Mouse (Mus musculus) testis, adult 2 months (tissue): ENCODE measurements around the gene Lmtk3. TPM values are rescaled to one million over a fixed set of nuclear protein-coding genes. Genes with fewer than 3 reads are reported as not detected.

Source experiments
- H3K27ac ChIP-seq: fragments of 200-500 bp; 2 replicates; pipeline ENCODE4 v1.5.1; 2012; ENCODE audit warnings: low read depth, low read length; ENCODE audit not compliant: control insufficient read depth, insufficient read depth
- H3K27me3 ChIP-seq: fragments of 200-500 bp; 2 replicates; pipeline ENCODE4 v1.6.1; 2012; ENCODE audit warnings: mild to moderate bottlenecking, low read length, moderate library complexity; ENCODE audit not compliant: control insufficient read depth, insufficient read depth
- H3K36me3 ChIP-seq: fragments of 200-500 bp; 2 replicates; pipeline ENCODE4 v1.6.1; 2012; ENCODE audit warnings: mild to moderate bottlenecking, low read length; ENCODE audit not compliant: control insufficient read depth, insufficient read depth
- H3K4me1 ChIP-seq: fragments of 200-500 bp; 2 replicates; pipeline ENCODE4 v1.6.1; 2012; ENCODE audit warnings: low read length; ENCODE audit not compliant: control insufficient read depth, insufficient read depth
- H3K4me3 ChIP-seq: fragments of 200-500 bp; 2 replicates; pipeline ENCODE4 v1.5.1; 2012; ENCODE audit warnings: low read depth, mild to moderate bottlenecking, low read length, moderate library complexity, mixed read lengths; ENCODE audit not compliant: control insufficient read depth
- CTCF ChIP-seq: fragments of 200-500 bp; IDR thresholded peaks from 2 replicates; pipeline ENCODE4 v1.5.1; 2012; ENCODE audit warnings: low read depth, mild to moderate bottlenecking, inconsistent platforms, low read length, moderate library complexity; ENCODE audit not compliant: control insufficient read depth, insufficient read depth, insufficient replicate concordance
- POLR2A ChIP-seq: fragments of 200-500 bp; IDR thresholded peaks from 2 replicates; pipeline ENCODE4 v1.6.1; 2012; ENCODE audit warnings: low read depth, mild to moderate bottlenecking, inconsistent platforms, low read length, moderate library complexity; ENCODE audit not compliant: control insufficient read depth
- polyA plus RNA-seq: library from polyadenylated mRNA; depleted of rRNA; stranded (reverse); fragments of >200 nt; gene quantifications from 2 replicates; pipeline ENCODE4 v1.2.3, GENCODE M21; 2012

Lmtk3 gene
- polyA plus RNA-seq, 1 experiment, result 23.1 TPM

DNA sequence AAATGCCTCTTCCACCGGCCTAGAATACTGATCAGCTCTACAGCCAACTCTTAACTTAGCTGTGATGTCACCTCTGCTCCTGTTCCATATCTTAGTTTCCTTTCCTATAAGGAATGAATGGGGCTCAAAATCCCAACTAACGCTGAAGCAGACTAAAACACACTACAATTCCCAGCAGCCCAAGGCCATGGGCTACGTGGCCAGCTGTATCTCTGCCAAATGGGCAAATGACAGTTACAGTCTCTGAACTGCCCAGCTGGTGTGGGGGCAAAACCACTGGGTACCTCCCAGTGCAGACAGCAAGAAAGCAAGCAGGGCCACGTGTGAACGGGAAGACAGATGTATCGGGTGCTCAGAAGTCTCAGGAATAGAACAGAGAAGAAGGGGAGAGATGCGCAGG is 43.1 kb downstream of the Lmtk3 start:
- peaks cover 6% of the 10 kb centered on the region for H3K4me1 ChIP-seq
- TF ChIP-seq CTCF (no peak), POLR2A (no peak)
- H3K4me3 ChIP-seq, result no peak overlapping the region
- H3K27me3 ChIP-seq, result no peaks in the 10 kb centered on the region
- H3K27ac ChIP-seq, result no peak overlapping the region
- peaks cover 3% of the 10 kb centered on the region for H3K36me3 ChIP-seq

GRCm38 (mm10) chr7:45830427-45831127 is 47.0 kb downstream of the Lmtk3 start, which contains the start of gene Grwd1:
TSS of gene Grwd1 (minus strand) at chr7:45830944.
- Histone ChIP-seq H3K27ac (peak within 1 kb of the TSS; percentile 76), H3K4me3 (peak within 1 kb of the TSS; percentile 96), H3K27me3 (no peaks in the 10 kb centered on the region), H3K4me1 (peaks cover 24% of the 10 kb centered on the region), H3K36me3 (no peaks in the 10 kb centered on the region; the same call in none of the 2 replicates)
- TF ChIP-seq CTCF (no peak), POLR2A (peak; percentile 56)

DNA sequence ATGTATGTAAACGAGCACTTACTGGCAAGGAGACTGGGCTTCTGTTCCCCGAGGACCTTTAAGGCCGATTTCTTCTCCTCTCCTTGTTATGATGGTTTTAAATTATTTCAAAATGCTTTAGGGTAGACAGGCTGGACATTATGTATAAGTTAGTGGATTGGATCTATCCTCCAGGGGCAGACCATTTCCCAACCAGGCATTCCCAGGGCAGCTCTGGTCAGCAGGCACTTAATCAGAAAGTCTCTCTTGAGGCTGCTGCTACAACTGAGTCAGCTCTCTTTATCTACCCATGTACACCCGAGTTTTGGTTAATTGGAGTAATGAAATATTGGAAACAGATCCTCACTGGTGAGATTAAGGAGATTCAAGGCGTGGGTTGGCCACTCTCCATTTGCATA is 47.6 kb downstream of the Lmtk3 start:
- Histone ChIP-seq H3K4me3 (peak overlapping the region; percentile 96), H3K27ac (no peak overlapping the region), H3K36me3 (no peaks in the 10 kb centered on the region; the same call in none of the 2 replicates), H3K4me1 (peaks cover 24% of the 10 kb centered on the region), H3K27me3 (no peaks in the 10 kb centered on the region)
- TF ChIP-seq CTCF (no peak), POLR2A (no peak)

GRCm38 (mm10) chr7:45832428-45832827 is 48.9 kb downstream of the Lmtk3 start:
- H3K4me1 ChIP-seq, result peaks cover 24% of the 10 kb centered on the region
- TF ChIP-seq POLR2A (no peak; the same call in 1 of the 2 replicates), CTCF (no peak)
- no peak overlapping the region for H3K27ac ChIP-seq
- no peaks in the 10 kb centered on the region; the same call in none of the 2 replicates for H3K36me3 ChIP-seq
- H3K4me3 ChIP-seq, result peak overlapping the region; percentile 96
- H3K27me3 ChIP-seq, result no peaks in the 10 kb centered on the region

GRCm38 (mm10) chr7:45833148-45833790 is 49.7 kb downstream of the Lmtk3 start:
- Histone ChIP-seq H3K4me1 (peaks cover 24% of the 10 kb centered on the region), H3K4me3 (peak overlapping the region; percentile 96), H3K36me3 (no peaks in the 10 kb centered on the region; the same call in none of the 2 replicates), H3K27ac (peak overlapping the region; percentile 71), H3K27me3 (no peaks in the 10 kb centered on the region)
- TF ChIP-seq POLR2A (no peak), CTCF (no peak)

DNA sequence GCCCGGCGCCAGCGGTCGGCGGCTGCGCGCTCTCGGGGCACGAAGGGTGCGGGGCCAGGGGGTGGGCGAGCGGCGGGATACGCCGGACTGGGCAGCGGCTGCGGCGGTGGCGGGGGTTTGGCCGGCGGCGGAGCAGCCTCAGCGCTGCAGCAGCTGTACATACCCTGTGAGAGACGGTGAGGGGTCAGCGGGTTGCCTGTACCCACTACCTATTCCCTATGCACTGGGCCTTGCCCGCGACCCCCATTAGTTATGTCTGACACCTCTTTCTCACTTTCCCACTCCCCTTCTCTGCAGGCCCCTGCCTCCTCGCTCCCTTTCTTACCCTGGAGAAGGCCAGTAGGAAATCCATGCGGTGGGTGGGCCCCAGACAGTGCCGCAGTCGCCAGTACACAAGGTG is 50.4 kb downstream of the Lmtk3 start:
- TF ChIP-seq CTCF (no peak), POLR2A (no peak)

More for the DNA sequence above, 50.4 kb downstream of the Lmtk3 start:
- peak overlapping the region; percentile 96 for H3K4me3 ChIP-seq
- no peaks in the 10 kb centered on the region for H3K27me3 ChIP-seq
- H3K36me3 ChIP-seq, result no peaks in the 10 kb centered on the region; the same call in none of the 2 replicates
- peaks cover 24% of the 10 kb centered on the region for H3K4me1 ChIP-seq
- no peak overlapping the region; the same call in 1 of the 2 replicates for H3K27ac ChIP-seq
